In genomic region chr8:120511737-120512136, GRCm38 (mm10) we compare ENCODE assay signal across 10 mouse cellular contexts.
DNase-seq lines count a peak whose midpoint lies in the region; ATAC-seq and TF ChIP-seq lines count a peak whose summit lies in the region.
"Had no signal": no experiment of that assay in that cellular context is flagged by ENCODE, and none has a peak within 500 bp of the region (broad histone marks: within the 10 kb centered on the region; RNA-seq: fewer than 3 reads in every experiment).

No protein-coding gene starts in this region.

- peaks cover 86% of the 10 kb centered on the region for H3K4me1 ChIP-seq in heart, embryonic 15.5 days (replicated peaks)
- peaks cover 100% of the 10 kb centered on the region for H3K4me1 ChIP-seq in embryonic facial prominence, embryonic 10.5 days
- peaks cover 46% of the 10 kb centered on the region for H3K4me1 ChIP-seq in heart, postnatal 0 days (ENCODE audit: control insufficient read depth, insufficient read depth)
- H3K4me1 ChIP-seq in midbrain, embryonic 12.5 days: peaks cover 99% of the 10 kb centered on the region

- no peak for TF ChIP-seq EP300 in heart, postnatal 0 days (IDR thresholded peaks at IDR 0.05; ENCODE audit: low read depth)

- H3K9ac ChIP-seq in heart, embryonic 15.5 days: 0 out of 2 replicates have a peak overlapping the region, but pooled peaks have one; percentile 7
- no peak overlapping the region for H3K9ac ChIP-seq in heart, postnatal 0 days (replicated peaks; ENCODE audit: low read depth, low read length)
- H3K9ac ChIP-seq in midbrain, embryonic 12.5 days (replicated peaks): peak overlapping the region; percentile 31

- H3K4me2 ChIP-seq in heart, embryonic 15.5 days: no peak overlapping the region
- H3K4me2 ChIP-seq in heart, postnatal 0 days (ENCODE audit: low read depth, low read length): no peak overlapping the region
- H3K4me2 ChIP-seq in midbrain, embryonic 12.5 days (replicated peaks): peak overlapping the region; percentile 50

- no peak for DNase-seq in heart, postnatal 25 days (ENCODE audit: low spot score)
- DNase-seq in embryonic facial prominence, embryonic 10.5 days (ENCODE audit: low spot score): no peak
- DNase-seq in heart, postnatal 0 days (ENCODE audit: low spot score): no peak
- DNase-seq in adipocyte (ENCODE audit: low spot score): no peak
- no peak for DNase-seq in ovary, postnatal 14 days (ENCODE audit: low spot score)
- DNase-seq in c-Kit-positive CD71-positive TER-119-positive erythroid progenitor cells, embryonic 14.5 days (ENCODE audit: low spot score): no peak
- DNase-seq: kidney, postnatal 4 days had no signal

- no peaks in the 10 kb centered on the region for H3K36me3 ChIP-seq in heart, embryonic 15.5 days
- no peaks in the 10 kb centered on the region for H3K36me3 ChIP-seq in embryonic facial prominence, embryonic 10.5 days (replicated peaks)
- no peaks in the 10 kb centered on the region for H3K36me3 ChIP-seq in heart, postnatal 0 days (replicated peaks; ENCODE audit: control insufficient read depth, insufficient read depth, low read length)
- no peaks in the 10 kb centered on the region for H3K36me3 ChIP-seq in midbrain, embryonic 12.5 days

- H3K27me3 ChIP-seq in heart, embryonic 15.5 days: no peaks in the 10 kb centered on the region
- H3K27me3 ChIP-seq in embryonic facial prominence, embryonic 10.5 days (replicated peaks; ENCODE audit: low read depth, poor library complexity, severe bottlenecking): peaks cover 78% of the 10 kb centered on the region
- no peaks in the 10 kb centered on the region for H3K27me3 ChIP-seq in heart, postnatal 0 days (ENCODE audit: control insufficient read depth, insufficient read depth, low read length)
- peaks cover 47% of the 10 kb centered on the region for H3K27me3 ChIP-seq in midbrain, embryonic 12.5 days

- TF ChIP-seq CTCF in heart, postnatal 0 days (IDR thresholded peaks at IDR 0.05; ENCODE audit: low read depth): no peak

- intact Hi-C loops in heart, postnatal 25 days (cut with DNase I): no loop called here

- H3K9me3 ChIP-seq in heart, embryonic 15.5 days (replicated peaks): no peaks in the 10 kb centered on the region
- no peaks in the 10 kb centered on the region for H3K9me3 ChIP-seq in embryonic facial prominence, embryonic 10.5 days
- no peaks in the 10 kb centered on the region for H3K9me3 ChIP-seq in heart, postnatal 0 days (replicated peaks; ENCODE audit: control insufficient read depth, low read length)
- no peaks in the 10 kb centered on the region for H3K9me3 ChIP-seq in midbrain, embryonic 12.5 days

- peak overlapping the region; percentile 68 for H3K27ac ChIP-seq in heart, embryonic 15.5 days
- H3K27ac ChIP-seq in embryonic facial prominence, embryonic 10.5 days (replicated peaks): peak overlapping the region; percentile 65
- H3K27ac ChIP-seq in heart, postnatal 0 days (ENCODE audit: low read depth): peak overlapping the region; percentile 61
- peak overlapping the region; percentile 64; the same call in 1 of the 2 replicates for H3K27ac ChIP-seq in midbrain, embryonic 12.5 days (replicated peaks)

- 44% methylated on average over 8 of the region's 8 CpGs for WGBS in heart, embryonic 15.5 days
- WGBS in embryonic facial prominence, embryonic 10.5 days: 28% methylated on average over 8 of the region's 8 CpGs
- WGBS in heart, postnatal 0 days: 39% methylated on average over 8 of the region's 8 CpGs
- WGBS in midbrain, embryonic 12.5 days: 35% methylated on average over 8 of the region's 8 CpGs

- ATAC-seq in heart, embryonic 15.5 days (replicated peaks; ENCODE audit: insufficient number of reproducible peaks, insufficient read depth, low FRiP score, low read depth): no peak
- ATAC-seq in heart, postnatal 0 days (ENCODE audit: insufficient read depth, low read depth): no peak
- ATAC-seq in midbrain, embryonic 12.5 days (ENCODE audit: low FRiP score, low read depth): no peak

- no peak overlapping the region for H3K4me3 ChIP-seq in heart, embryonic 15.5 days
- peak overlapping the region; percentile 16; the same call in 1 of the 2 replicates for H3K4me3 ChIP-seq in embryonic facial prominence, embryonic 10.5 days
- H3K4me3 ChIP-seq in heart, postnatal 0 days (ENCODE audit: low read depth, low read length): no peak overlapping the region
- H3K4me3 ChIP-seq in midbrain, embryonic 12.5 days: no peak overlapping the region
- H3K4me3 ChIP-seq: myocyte had no signal
